Mouse (Mus musculus) adrenal gland, adult 2 months (tissue): ENCODE data around the gene Isyna1. TPM values are rescaled to one million over a fixed set of nuclear protein-coding genes. Genes with fewer than 3 reads are reported as not detected.
"Not testable (repeated sequence)": the region's sequence is repeated elsewhere in the genome, so short reads cannot be mapped to it uniquely, and the experiment has no call there.

Experiments used
- DNase-seq: peaks from one replicate; pipeline ENCODE4 v3.0.0; 2021
- polyA plus RNA-seq: library from polyadenylated mRNA; depleted of rRNA; stranded (reverse); fragments of >200 nt; gene quantifications from 2 replicates; pipeline ENCODE4 v1.2.3, GENCODE M21; 2012
- total RNA-seq, 2 experiments: library from RNA; stranded (reverse); gene quantifications; 2 replicates each; pipeline ENCODE4 v1.2.3; 2021

The Isyna1 gene
- total and polyA plus RNA-seq, 3 experiments: 103 to 344 (median 199) TPM

- peak; percentile 82 for DNase-seq
Observed at GRCm38 (mm10) chr8:70574915-70575314, 19.3 kb upstream of the Isyna1 start.

- no peak for DNase-seq
Observed at GRCm38 (mm10) chr8:70577207-70577606, 17.0 kb upstream of the Isyna1 start.

- DNase-seq: peak; percentile 80
Observed at GRCm38 (mm10) chr8:70583476-70584387, 10.4 kb upstream of the Isyna1 start.

GRCm38 (mm10) chr8:70584606-70585257 lies 9.4 kb upstream of the Isyna1 start:
- peak; percentile 83 for DNase-seq

- peak; percentile 84 for DNase-seq
Observed at GRCm38 (mm10) chr8:70585258-70585652, 8.9 kb upstream of the Isyna1 start.

- not testable (repeated sequence) for DNase-seq
Observed at GRCm38 (mm10) chr8:70587955-70588354, 6.2 kb upstream of the Isyna1 start.

GRCm38 (mm10) chr8:70591569-70591968 lies 2.6 kb upstream of the Isyna1 start:
- no peak for DNase-seq

- peak; percentile 80 for DNase-seq
Observed at GRCm38 (mm10) chr8:70593173-70593572, 1.0 kb upstream of the Isyna1 start.

GRCm38 (mm10) chr8:70594621-70595564 lies 720 bp downstream of the Isyna1 start:
- no peak for DNase-seq

- DNase-seq: no peak
Observed at GRCm38 (mm10) chr8:70595811-70596210, 1.6 kb downstream of the Isyna1 start.

GRCm38 (mm10) chr8:70596216-70596615 lies 2.0 kb downstream of the Isyna1 start:
- no peak for DNase-seq

GRCm38 (mm10) chr8:70596775-70597416 lies 2.7 kb downstream of the Isyna1 start:
- DNase-seq: no peak

GRCm38 (mm10) chr8:70597417-70598272 lies 3.5 kb downstream of the Isyna1 start:
- no peak for DNase-seq

- peak; percentile 91 for DNase-seq
Observed at GRCm38 (mm10) chr8:70598283-70598682, 4.1 kb downstream of the Isyna1 start.

GRCm38 (mm10) chr8:70598722-70599121 lies 4.5 kb downstream of the Isyna1 start:
- DNase-seq: no peak

- no peak for DNase-seq
Observed at GRCm38 (mm10) chr8:70599507-70600290, 5.5 kb downstream of the Isyna1 start.

GRCm38 (mm10) chr8:70600473-70601270 lies 6.5 kb downstream of the Isyna1 start:
- DNase-seq: no peak

GRCm38 (mm10) chr8:70601271-70601649 lies 7.1 kb downstream of the Isyna1 start:
- peak; percentile 93 for DNase-seq
